Mouse (Mus musculus) midbrain, embryonic 11.5 days (tissue): ENCODE data around the gene Dffa. TPM values are rescaled to one million over a fixed set of nuclear protein-coding genes. Genes with fewer than 3 reads are reported as not detected.
"Not testable (repeated sequence)": the region's sequence is repeated elsewhere in the genome, so short reads cannot be mapped to it uniquely, and the experiment has no call there.

ENCODE experiments used
- ATAC-seq: fragments of 200-750 bp; cut with Nextera tagmentation; 2 replicates; pipeline ENCODE4 v1.8.0; 2017; ENCODE audit warnings: moderate TSS enrichment, moderate library complexity; ENCODE audit not compliant: low FRiP score
- DNase-seq: peaks from one replicate; pipeline ENCODE4 v3.0.0; 2015; ENCODE audit warnings: low spot score; ENCODE audit errors: missing footprints
- H3K27ac ChIP-seq: fragments of 300-500 bp; sonication (generic); 2 replicates; pipeline ENCODE4 v1.5.1; 2014; ENCODE audit warnings: low read depth, low read length
- H3K27me3 ChIP-seq: fragments of 300-500 bp; sonication (generic); 2 replicates; pipeline ENCODE4 v1.6.1; 2014; ENCODE audit warnings: mild to moderate bottlenecking, low read length, moderate library complexity, mixed read lengths; ENCODE audit not compliant: control insufficient read depth, insufficient read depth
- H3K36me3 ChIP-seq: fragments of 300-500 bp; sonication (generic); 2 replicates; pipeline ENCODE4 v1.6.1; 2014; ENCODE audit warnings: mild to moderate bottlenecking, low read length, moderate library complexity, mixed read lengths; ENCODE audit not compliant: control insufficient read depth, insufficient read depth
- H3K4me1 ChIP-seq: fragments of 300-500 bp; sonication (generic); 2 replicates; pipeline ENCODE4 v1.6.1; 2014; ENCODE audit warnings: low read length; ENCODE audit not compliant: control insufficient read depth, insufficient read depth
- H3K4me2 ChIP-seq: fragments of 300-500 bp; sonication (generic); 2 replicates; pipeline ENCODE4 v1.6.1; 2014; ENCODE audit warnings: mild to moderate bottlenecking, moderate library complexity
- H3K4me3 ChIP-seq: fragments of 300-500 bp; sonication (generic); 2 replicates; pipeline ENCODE4 v1.5.1; 2014; ENCODE audit warnings: low read depth, low read length
- H3K9ac ChIP-seq: fragments of 300-500 bp; sonication (generic); 2 replicates; pipeline ENCODE4 v1.6.1; 2014; ENCODE audit warnings: low read length
- H3K9me3 ChIP-seq: fragments of 300-500 bp; sonication (generic); 2 replicates; pipeline ENCODE4 v1.6.1; 2016; ENCODE audit warnings: low read length; ENCODE audit not compliant: control insufficient read depth
- WGBS: fragments of 180-500 bp; shearing (Covaris S2); extraction: QIAGEN DNeasy Blood & Tissue Kit; methylation state at CpG from one replicate; pipeline ENCODE4 v1.1.7; 2014; 5-methylcytosine and 5-hydroxymethylcytosine counted together
- polyA plus RNA-seq: library from polyadenylated mRNA; unstranded; fragments of >200 nt; fragmentation: Nextera tagmentation; extraction: Ambion mirVana; gene quantifications from 2 replicates; pipeline ENCODE4 v1.2.1, GENCODE M21; 2014

The Dffa gene
- polyA plus RNA-seq, 1 experiment from 2014 or later, result 25.3 TPM

GRCm38 (mm10) chr4:149081528-149081927 is 22.4 kb upstream of the Dffa start:
- no peak for DNase-seq

GRCm38 (mm10) chr4:149085381-149085780 is 18.6 kb upstream of the Dffa start:
- H3K27ac ChIP-seq, result no peak overlapping the region
- H3K9me3 ChIP-seq, result no peaks in the 10 kb centered on the region
- H3K4me2 ChIP-seq, result no peak overlapping the region
- ATAC-seq (no peak), DNase-seq (no peak)
- no peak overlapping the region for H3K4me3 ChIP-seq
- H3K9ac ChIP-seq, result no peak overlapping the region
- no peaks in the 10 kb centered on the region for H3K4me1 ChIP-seq
- H3K27me3 ChIP-seq, result no peaks in the 10 kb centered on the region
- WGBS, result 78% methylated on average over 5 of the region's 5 CpGs
- H3K36me3 ChIP-seq, result no peaks in the 10 kb centered on the region

More at GRCm38 (mm10) chr4:149081528-149081927, 22.4 kb upstream of the Dffa start:
- Histone ChIP-seq H3K27me3 (no peaks in the 10 kb centered on the region), H3K4me1 (no peaks in the 10 kb centered on the region), H3K9ac (no peak overlapping the region), H3K4me3 (no peak overlapping the region), H3K27ac (no peak overlapping the region), H3K9me3 (no peaks in the 10 kb centered on the region), H3K36me3 (no peaks in the 10 kb centered on the region), H3K4me2 (no peak overlapping the region)
- ATAC-seq, result no peak
- 87% methylated on average over 17 of the region's 17 CpGs for WGBS

- Histone ChIP-seq H3K4me1 (no peaks in the 10 kb centered on the region), H3K9ac (no peak overlapping the region), H3K4me3 (no peak overlapping the region), H3K4me2 (no peak overlapping the region), H3K27ac (no peak overlapping the region), H3K36me3 (no peaks in the 10 kb centered on the region; the same call in 1 of the 2 replicates), H3K27me3 (no peaks in the 10 kb centered on the region), H3K9me3 (no peaks in the 10 kb centered on the region)
- DNase-seq (no peak), ATAC-seq (no peak)
- 92% methylated on average over 8 of the region's 8 CpGs for WGBS
Measured at GRCm38 (mm10) chr4:149091364-149091763, 12.6 kb upstream of the Dffa start.

- H3K4me3 ChIP-seq, result no peak overlapping the region
- H3K4me1 ChIP-seq, result peaks cover 15% of the 10 kb centered on the region
- no peaks in the 10 kb centered on the region for H3K36me3 ChIP-seq
- no peak for ATAC-seq
- H3K4me2 ChIP-seq, result no peak overlapping the region
- H3K27me3 ChIP-seq, result no peaks in the 10 kb centered on the region
- DNase-seq, result no peak
- WGBS, result 80% methylated on average over 3 of the region's 3 CpGs
- H3K27ac ChIP-seq, result no peak overlapping the region
- no peaks in the 10 kb centered on the region for H3K9me3 ChIP-seq
- H3K9ac ChIP-seq, result no peak overlapping the region
Measured at GRCm38 (mm10) chr4:149097956-149098355, 6.0 kb upstream of the Dffa start.

GRCm38 (mm10) chr4:149098571-149098970 is 5.4 kb upstream of the Dffa start:
- 26% methylated on average over 11 of the region's 11 CpGs for WGBS
- peak overlapping the region; percentile 98 for H3K4me3 ChIP-seq
- H3K4me2 ChIP-seq, result peak overlapping the region; percentile 76
- peaks cover 15% of the 10 kb centered on the region for H3K4me1 ChIP-seq
- H3K36me3 ChIP-seq, result no peaks in the 10 kb centered on the region
- DNase-seq (no peak), ATAC-seq (no peak)
- no peak overlapping the region for H3K27ac ChIP-seq
- no peaks in the 10 kb centered on the region for H3K9me3 ChIP-seq
- H3K27me3 ChIP-seq, result no peaks in the 10 kb centered on the region
- peak overlapping the region; percentile 89 for H3K9ac ChIP-seq

GRCm38 (mm10) chr4:149099369-149100017 is 4.5 kb upstream of the Dffa start, which contains the start of gene Pex14:
TSS of gene Pex14 (minus strand) at chr4:149099876.
- Histone ChIP-seq H3K4me3 (peak within 1 kb of the TSS; percentile 98), H3K4me2 (peak within 1 kb of the TSS; percentile 76), H3K9me3 (no peaks in the 10 kb centered on the region), H3K4me1 (peaks cover 18% of the 10 kb centered on the region), H3K27me3 (no peaks in the 10 kb centered on the region), H3K9ac (peak within 1 kb of the TSS; percentile 89), H3K27ac (0 out of 2 replicates have a peak within 1 kb of the TSS, but pooled peaks have one; percentile 11), H3K36me3 (no peaks in the 10 kb centered on the region)
- peak; percentile 97 for DNase-seq
- peak; percentile 85 for ATAC-seq
- under 1% methylated on average over 43 of the region's 50 CpGs for WGBS

- not testable (repeated sequence) for H3K9ac ChIP-seq, H3K36me3 ChIP-seq, H3K4me3 ChIP-seq, H3K27ac ChIP-seq, DNase-seq, H3K9me3 ChIP-seq, H3K4me2 ChIP-seq, H3K27me3 ChIP-seq, ATAC-seq
- WGBS, result 92% methylated on average over 12 of the region's 12 CpGs
- peaks cover 24% of the 10 kb centered on the region for H3K4me1 ChIP-seq
Measured at GRCm38 (mm10) chr4:149100449-149100848, 3.5 kb upstream of the Dffa start.

- DNase-seq, result no peak
- H3K4me3 ChIP-seq, result no peak overlapping the region
- ATAC-seq, result no peak
- no peak overlapping the region for H3K4me2 ChIP-seq
- 92% methylated on average over 3 of the region's 3 CpGs for WGBS
- H3K36me3 ChIP-seq, result no peaks in the 10 kb centered on the region
- H3K27me3 ChIP-seq, result no peaks in the 10 kb centered on the region
- H3K9me3 ChIP-seq, result no peaks in the 10 kb centered on the region
- peaks cover 24% of the 10 kb centered on the region for H3K4me1 ChIP-seq
- H3K9ac ChIP-seq, result no peak overlapping the region
- no peak overlapping the region for H3K27ac ChIP-seq
Measured at GRCm38 (mm10) chr4:149101456-149101855, 2.5 kb upstream of the Dffa start.

GRCm38 (mm10) chr4:149119978-149120562 is 16.1 kb downstream of the Dffa start:
- H3K9me3 ChIP-seq, ATAC-seq, H3K4me1 ChIP-seq, H3K9ac ChIP-seq, H3K36me3 ChIP-seq, H3K4me3 ChIP-seq, H3K27me3 ChIP-seq, DNase-seq, H3K27ac ChIP-seq, H3K4me2 ChIP-seq: not testable (repeated sequence)
- 83% methylated on average over 12 of the region's 12 CpGs for WGBS
